Mouse (Mus musculus): ENCODE measurements around the gene 4931422A03Rik. TPM values are rescaled to one million over a fixed set of nuclear protein-coding genes. Genes with fewer than 3 reads are reported as not detected.

Gene 4931422A03Rik
- polyA plus RNA-seq, 1 experiment from 2014 or later: 2.6 TPM

- WGBS: 67% methylated on average over 5 of the region's 5 CpGs
- no peaks in the 10 kb centered on the region for H3K36me3 ChIP-seq (ENCODE audit: control insufficient read depth, insufficient read depth, low read length)
- H3K4me3 ChIP-seq (replicated peaks; ENCODE audit: low read depth, low read length): no peak overlapping the region
- H3K27ac ChIP-seq (replicated peaks; ENCODE audit: low read depth, low read length): no peak overlapping the region
- no peaks in the 10 kb centered on the region for H3K27me3 ChIP-seq (ENCODE audit: control insufficient read depth, insufficient read depth, low read length)
- no peaks in the 10 kb centered on the region for H3K4me1 ChIP-seq (ENCODE audit: control insufficient read depth, insufficient read depth, low read length)
- H3K9ac ChIP-seq (replicated peaks; ENCODE audit: low read length): no peak overlapping the region
- ATAC-seq (ENCODE audit: low FRiP score, low TSS enrichment) (no peak), DNase-seq (no peak)
- no peak overlapping the region for H3K4me2 ChIP-seq (ENCODE audit: low read length)
- no peaks in the 10 kb centered on the region for H3K9me3 ChIP-seq (ENCODE audit: control insufficient read depth, low read length)
Measured at GRCm38 (mm10) chr2:103917375-103917774, 110.8 kb downstream of the 4931422A03Rik start.

Other genes starting within 250 kb of the 4931422A03Rik start
- 309 and 484 TPM in 2 replicates for gene Caprin1, start 230.7 kb downstream of the 4931422A03Rik start, polyA plus RNA-seq (2014; fragmentation: Nextera tagmentation; extraction: Ambion mirVana)
- gene Lmo2, start 70.4 kb downstream of the 4931422A03Rik start, polyA plus RNA-seq (2014; fragmentation: Nextera tagmentation; extraction: Ambion mirVana): 25.8 and 31.6 TPM in 2 replicates
- gene Fbxo3, start 640 bp downstream of the 4931422A03Rik start, polyA plus RNA-seq (2014; fragmentation: Nextera tagmentation; extraction: Ambion mirVana): 69.7 and 75.6 TPM in 2 replicates
- gene Gm10912, start 37.5 kb upstream of the 4931422A03Rik start, polyA plus RNA-seq (2014; fragmentation: Nextera tagmentation; extraction: Ambion mirVana): not detected in 2 replicates
- gene Gm10799, start 40.2 kb upstream of the 4931422A03Rik start, polyA plus RNA-seq (2014; fragmentation: Nextera tagmentation; extraction: Ambion mirVana): not detected in 2 replicates
- gene Cd59b, start 41.5 kb upstream of the 4931422A03Rik start, polyA plus RNA-seq (2014; fragmentation: Nextera tagmentation; extraction: Ambion mirVana): 0.75 and 1.4 TPM in 2 replicates
- 9.8 and 11.2 TPM in 2 replicates for gene Cd59a, start 67.4 kb upstream of the 4931422A03Rik start, polyA plus RNA-seq (2014; fragmentation: Nextera tagmentation; extraction: Ambion mirVana)
- not detected in 2 replicates for gene A930018P22Rik, start 94.4 kb upstream of the 4931422A03Rik start, polyA plus RNA-seq (2014; fragmentation: Nextera tagmentation; extraction: Ambion mirVana)